Mouse (Mus musculus) heart, adult 2 months (tissue): ENCODE measurements at regions not wholly inside any gene's neighbourhood (a gene's known extent, or its start where the extent isn't known, plus 50 kb on each side); places are given as distances from the start of the nearest gene placed in this dataset.

Experiments used
- CTCF ChIP-seq: fragments of 200-600 bp; IDR thresholded peaks from 2 replicates; pipeline ENCODE4 v1.8.1; 2022; ENCODE audit warnings: antibody characterized with exemption, mild to moderate bottlenecking, moderate library complexity
- POLR2A ChIP-seq: fragments of 200-500 bp; IDR thresholded peaks from 2 replicates; pipeline ENCODE4 v1.6.1; 2011; ENCODE audit warnings: mild to moderate bottlenecking, low read depth, low read length, control low read depth; ENCODE audit not compliant: insufficient read depth

GRCm38 (mm10) chr3:51097362-51097761, 126.9 kb upstream of the Noct start:
- TF ChIP-seq POLR2A (no peak), CTCF (no peak)
